In the genomic region with DNA sequence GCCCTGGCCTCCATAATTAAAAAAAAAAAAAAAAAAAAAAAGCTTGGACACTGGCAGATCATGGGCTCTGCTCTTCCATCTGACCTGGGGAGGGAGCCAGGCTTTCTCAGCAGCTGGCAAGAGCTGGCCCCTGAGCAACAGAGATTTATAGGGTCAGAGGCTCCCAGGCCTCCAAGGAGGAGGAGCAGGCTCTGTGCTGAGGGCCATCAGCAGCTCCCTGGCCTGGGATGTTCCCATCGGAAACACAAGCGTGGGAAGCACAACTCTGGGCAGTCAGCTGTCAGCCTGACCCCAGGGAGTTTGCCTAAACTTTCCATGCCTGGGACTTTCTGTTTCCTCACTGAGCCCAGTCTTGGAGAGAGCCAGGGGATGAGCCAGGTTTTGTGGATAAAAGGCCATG, we compare ENCODE assay signal across 14 mouse cellular contexts. TPM values are rescaled to one million over a fixed set of nuclear protein-coding genes. Genes with fewer than 3 reads are reported as not detected.
DNase-seq lines count a peak whose midpoint lies in the region; ATAC-seq lines count a peak whose summit lies in the region.
"Had no signal": no experiment of that assay in that cellular context is flagged by ENCODE, and none has a peak within 500 bp of the region (broad histone marks: within the 10 kb centered on the region; RNA-seq: fewer than 3 reads in every experiment).

No protein-coding gene starts in this region.

- H3K4me1 ChIP-seq in limb, embryonic 13.5 days, result no peaks in the 10 kb centered on the region
- H3K4me1 ChIP-seq in limb, embryonic 10.5 days, result no peaks in the 10 kb centered on the region
- H3K4me1 ChIP-seq in kidney, embryonic 15.5 days, result peaks cover 5% of the 10 kb centered on the region
- H3K4me1 ChIP-seq in hindbrain, embryonic 13.5 days (replicated peaks), result no peaks in the 10 kb centered on the region

- H3K27ac ChIP-seq in limb, embryonic 13.5 days, result no peak overlapping the region
- no peak overlapping the region for H3K27ac ChIP-seq in limb, embryonic 10.5 days
- H3K27ac ChIP-seq in kidney, embryonic 15.5 days, result no peak overlapping the region
- no peak overlapping the region for H3K27ac ChIP-seq in hindbrain, embryonic 13.5 days
- H3K27ac ChIP-seq: layer of hippocampus, adult 2 months had no signal

- no peaks in the 10 kb centered on the region for H3K27me3 ChIP-seq in limb, embryonic 13.5 days
- H3K27me3 ChIP-seq in limb, embryonic 10.5 days (ENCODE audit: low read depth, poor library complexity, severe bottlenecking), result no peaks in the 10 kb centered on the region
- H3K27me3 ChIP-seq in kidney, embryonic 15.5 days, result no peaks in the 10 kb centered on the region
- H3K27me3 ChIP-seq in hindbrain, embryonic 13.5 days, result no peaks in the 10 kb centered on the region

- H3K9ac ChIP-seq in limb, embryonic 13.5 days, result 0 out of 2 replicates have a peak overlapping the region, but pooled peaks have one; percentile 25
- H3K9ac ChIP-seq in kidney, embryonic 15.5 days, result no peak overlapping the region
- H3K9ac ChIP-seq in hindbrain, embryonic 13.5 days, result no peak overlapping the region

- no peaks in the 10 kb centered on the region for H3K36me3 ChIP-seq in limb, embryonic 13.5 days
- H3K36me3 ChIP-seq in limb, embryonic 10.5 days, result no peaks in the 10 kb centered on the region
- H3K36me3 ChIP-seq in kidney, embryonic 15.5 days, result no peaks in the 10 kb centered on the region
- H3K36me3 ChIP-seq in hindbrain, embryonic 13.5 days, result no peaks in the 10 kb centered on the region

- WGBS in limb, embryonic 13.5 days, result 10% methylated on average over 2 of the region's 2 CpGs
- WGBS in limb, embryonic 10.5 days, result 18% methylated on average over 2 of the region's 2 CpGs
- 9% methylated on average over 2 of the region's 2 CpGs for WGBS in kidney, embryonic 15.5 days
- 59% methylated on average over 2 of the region's 2 CpGs for WGBS in hindbrain, embryonic 13.5 days

- H3K4me2 ChIP-seq in limb, embryonic 13.5 days (replicated peaks), result no peak overlapping the region
- no peak overlapping the region for H3K4me2 ChIP-seq in kidney, embryonic 15.5 days
- no peak overlapping the region for H3K4me2 ChIP-seq in hindbrain, embryonic 13.5 days
- H3K4me2 ChIP-seq: liver, embryonic 11.5 days had no signal

- H3K9me3 ChIP-seq in limb, embryonic 13.5 days, result no peaks in the 10 kb centered on the region
- no peaks in the 10 kb centered on the region for H3K9me3 ChIP-seq in limb, embryonic 10.5 days (replicated peaks)
- H3K9me3 ChIP-seq in kidney, embryonic 15.5 days (replicated peaks), result no peaks in the 10 kb centered on the region
- no peaks in the 10 kb centered on the region for H3K9me3 ChIP-seq in hindbrain, embryonic 13.5 days

- DNase-seq in limb, embryonic 10.5 days (ENCODE audit: low spot score), result no peak
- peak; percentile 60 for DNase-seq in gastrocnemius, postnatal 10 days
- peak; percentile 27 for DNase-seq in ovary, postnatal 14 days (ENCODE audit: low spot score)
- DNase-seq in frontal cortex, postnatal 36 days (ENCODE audit: low spot score in 2 of 2), result no peak
- DNase-seq in embryo, embryonic 11 days, result no peak
- DNase-seq: cerebellum, adult 11-12 months; right cerebral cortex, adult 18-20 months had no signal

- no peak for ATAC-seq in limb, embryonic 13.5 days (ENCODE audit: low FRiP score, low read depth)
- peak; percentile 84 for ATAC-seq in kidney, embryonic 15.5 days (replicated peaks; ENCODE audit: low FRiP score)
- ATAC-seq in hindbrain, embryonic 13.5 days (ENCODE audit: low FRiP score), result no peak
- ATAC-seq: CD4-positive, CD25-positive, alpha-beta regulatory T cell, adult 4 months had no signal

- H3K4me3 ChIP-seq in limb, embryonic 13.5 days, result no peak overlapping the region
- no peak overlapping the region for H3K4me3 ChIP-seq in limb, embryonic 10.5 days
- H3K4me3 ChIP-seq in kidney, embryonic 15.5 days (replicated peaks), result no peak overlapping the region
- H3K4me3 ChIP-seq in hindbrain, embryonic 13.5 days, result no peak overlapping the region
- H3K4me3 ChIP-seq: erythroblast, embryonic 14.5 days; layer of hippocampus, adult 2 months had no signal

RNA-seq across cellular contexts. Expression of gene Myh11, which starts 32.3 kb away (rescaled TPM):
- polyA plus RNA-seq in limb, embryonic 13.5 days (2015; fragmentation: Nextera tagmentation; extraction: Ambion mirVana), result 0.34 and 0.39 TPM in 2 replicates
- polyA plus RNA-seq in limb, embryonic 10.5 days (2016; fragmentation: Nextera tagmentation; extraction: Ambion mirVana), result 0.03 and 0.09 TPM in 2 replicates
- 10 to 100 TPM; 20.3 to 24.0 TPM for total RNA-seq in gastrocnemius, postnatal 10 days (2021)
- polyA plus RNA-seq in kidney, embryonic 15.5 days (2015; fragmentation: Nextera tagmentation; extraction: Ambion mirVana), result 7.0 and 30.6 TPM in 2 replicates
- 0.53 and 0.84 TPM in 2 replicates for polyA plus RNA-seq in hindbrain, embryonic 13.5 days (2015; fragmentation: Nextera tagmentation; extraction: Ambion mirVana)
- polyA plus RNA-seq: CD4-positive, CD25-positive, alpha-beta regulatory T cell, adult 4 months had no signal

RNA-seq across cellular contexts. Expression of gene Fopnl, which starts 58.3 kb away (rescaled TPM):
- polyA plus RNA-seq in limb, embryonic 13.5 days (2015; fragmentation: Nextera tagmentation; extraction: Ambion mirVana), result 174 and 182 TPM in 2 replicates
- polyA plus RNA-seq in limb, embryonic 10.5 days (2016; fragmentation: Nextera tagmentation; extraction: Ambion mirVana), result 138 and 166 TPM in 2 replicates
- total RNA-seq in gastrocnemius, postnatal 10 days (2021), result 10 to 100 TPM; 60.0 to 65.4 TPM
- polyA plus RNA-seq in kidney, embryonic 15.5 days (2015; fragmentation: Nextera tagmentation; extraction: Ambion mirVana), result 141 and 148 TPM in 2 replicates
- polyA plus RNA-seq in hindbrain, embryonic 13.5 days (2015; fragmentation: Nextera tagmentation; extraction: Ambion mirVana), result 193 and 197 TPM in 2 replicates

Comparison
In these comparisons a context has a peak if more than half of its experiments do, and no peak if none do; other contexts are left out.
1. DNase-seq: peak in gastrocnemius, postnatal 10 days (single experiment) and ovary, postnatal 14 days (single experiment); none in limb, embryonic 10.5 days (single experiment), frontal cortex, postnatal 36 days (0 of 2) and embryo, embryonic 11 days (single experiment).